Mouse (Mus musculus): ENCODE results near the gene Junb. TPM values are rescaled to one million over a fixed set of nuclear protein-coding genes. Genes with fewer than 3 reads are reported as not detected.

Junb gene
- polyA plus RNA-seq, 1 experiment from 2014 or later = 10.1 TPM

DNA sequence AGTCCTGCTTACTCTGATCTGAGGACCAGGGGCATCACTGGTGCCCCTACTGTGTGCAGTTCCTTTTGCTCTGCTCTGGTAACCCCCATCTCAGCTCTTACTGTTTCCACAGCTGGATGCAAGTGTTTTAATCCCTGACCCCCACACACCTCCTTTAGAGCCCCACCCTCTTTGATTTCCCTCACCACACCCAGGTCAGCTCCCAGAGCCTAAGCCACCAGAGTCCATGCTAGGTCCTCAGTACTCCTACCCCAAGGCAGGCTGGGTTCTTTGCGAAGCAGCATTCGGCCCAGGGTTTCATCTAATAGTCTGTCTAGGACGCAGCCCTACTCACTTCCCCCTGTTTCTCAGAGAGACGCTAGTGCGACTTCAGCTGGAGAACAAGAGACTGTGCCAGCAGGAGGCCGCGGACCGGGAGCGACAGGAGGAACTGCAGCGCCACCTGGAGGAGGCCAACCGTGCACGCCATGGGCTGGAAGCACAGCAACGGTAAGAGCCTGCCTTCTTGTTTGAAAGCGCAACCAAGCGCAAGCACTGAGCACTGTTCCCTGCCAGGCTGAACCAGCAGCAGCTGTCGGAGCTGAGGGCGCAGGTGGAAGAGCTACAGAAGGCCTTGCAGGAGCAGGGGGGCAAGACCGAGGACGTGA is 19.3 kb upstream of the Junb start:
- peaks cover 28% of the 10 kb centered on the region for H3K27me3 ChIP-seq (ENCODE audit: control insufficient read depth, insufficient read depth, low read length)
- no peak overlapping the region for H3K27ac ChIP-seq (replicated peaks in 1 of 2; ENCODE audit: control insufficient read depth in 1 of 2, insufficient read depth in 1 of 2, low read depth in 2 of 2, low read length in 2 of 2)
- peaks cover 2% of the 10 kb centered on the region in 2 experiments; a peak in 1 of 4 replicates for H3K4me1 ChIP-seq (ENCODE audit: control insufficient read depth in 2 of 2, insufficient read depth in 2 of 2, low read length in 2 of 2)
- H3K4me2 ChIP-seq (ENCODE audit: low read length) = peak overlapping the region; percentile 39
- no peaks in the 10 kb centered on the region for H3K9me3 ChIP-seq (ENCODE audit: control insufficient read depth, low read length)
- no peak overlapping the region for H3K4me3 ChIP-seq (ENCODE audit: control insufficient read depth in 1 of 2, insufficient read depth in 1 of 2, low read depth in 1 of 2, low read length in 2 of 2)
- 5% methylated on average over 19 of the region's 19 CpGs for WGBS
- peak; percentile 67 for ATAC-seq (ENCODE audit: insufficient number of reproducible peaks, insufficient read depth, low FRiP score, low read depth)
- H3K36me3 ChIP-seq (ENCODE audit: control insufficient read depth, insufficient read depth, low read length) = no peaks in the 10 kb centered on the region
- H3K9ac ChIP-seq (ENCODE audit: low read length) = peak overlapping the region; percentile 34; the same call in 1 of the 2 replicates

- Histone ChIP-seq H3K27ac (replicated peaks in 1 of 2; ENCODE audit: control insufficient read depth in 1 of 2, insufficient read depth in 1 of 2, low read depth in 2 of 2, low read length in 2 of 2) (no peak overlapping the region), H3K4me1 (ENCODE audit: control insufficient read depth in 2 of 2, insufficient read depth in 2 of 2, low read length in 2 of 2) (peaks cover 2% of the 10 kb centered on the region in 2 experiments; a peak in 1 of 4 replicates), H3K4me2 (ENCODE audit: low read length) (no peak overlapping the region), H3K36me3 (ENCODE audit: control insufficient read depth, insufficient read depth, low read length) (no peaks in the 10 kb centered on the region), H3K4me3 (ENCODE audit: control insufficient read depth in 1 of 2, insufficient read depth in 1 of 2, low read depth in 1 of 2, low read length in 2 of 2) (no peak overlapping the region), H3K9me3 (ENCODE audit: control insufficient read depth, low read length) (no peaks in the 10 kb centered on the region), H3K27me3 (ENCODE audit: control insufficient read depth, insufficient read depth, low read length) (peaks cover 28% of the 10 kb centered on the region), H3K9ac (ENCODE audit: low read length) (no peak overlapping the region)
- ATAC-seq (ENCODE audit: insufficient number of reproducible peaks, insufficient read depth, low FRiP score, low read depth) = no peak
- WGBS = 84% methylated on average over 5 of the region's 5 CpGs
Measured at GRCm38 (mm10) chr8:84996978-84997377, 18.5 kb upstream of the Junb start.

DNA sequence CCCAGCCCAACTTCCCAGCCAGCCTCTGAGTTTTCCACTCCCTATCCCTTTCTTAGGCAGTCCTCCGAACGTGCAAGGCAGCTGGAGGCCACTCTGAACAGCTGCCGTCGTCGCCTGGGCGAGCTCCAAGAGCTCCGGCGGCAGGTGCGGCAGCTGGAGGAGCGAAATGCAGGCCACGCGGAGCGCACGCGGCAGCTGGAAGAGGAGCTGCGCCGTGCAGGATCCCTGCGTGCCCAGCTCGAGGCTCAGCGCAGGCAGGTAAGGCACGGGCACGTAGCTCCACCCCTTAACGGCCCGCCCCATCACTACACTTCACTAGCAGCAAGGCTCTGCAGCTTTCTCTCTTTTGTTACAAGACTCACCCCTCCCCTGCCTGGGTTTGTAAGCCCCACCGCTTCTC is 17.2 kb upstream of the Junb start:
- Histone ChIP-seq H3K4me2 (ENCODE audit: low read length) (no peak overlapping the region), H3K4me3 (ENCODE audit: control insufficient read depth in 1 of 2, insufficient read depth in 1 of 2, low read depth in 1 of 2, low read length in 2 of 2) (no peak overlapping the region), H3K27ac (replicated peaks in 1 of 2; ENCODE audit: control insufficient read depth in 1 of 2, insufficient read depth in 1 of 2, low read depth in 2 of 2, low read length in 2 of 2) (no peak overlapping the region), H3K9me3 (ENCODE audit: control insufficient read depth, low read length) (no peaks in the 10 kb centered on the region), H3K9ac (ENCODE audit: low read length) (no peak overlapping the region), H3K4me1 (ENCODE audit: control insufficient read depth in 2 of 2, insufficient read depth in 2 of 2, low read length in 2 of 2) (peaks cover 6% of the 10 kb centered on the region in 2 experiments; a peak in 3 of 4 replicates), H3K27me3 (ENCODE audit: control insufficient read depth, insufficient read depth, low read length) (peaks cover 28% of the 10 kb centered on the region), H3K36me3 (ENCODE audit: control insufficient read depth, insufficient read depth, low read length) (no peaks in the 10 kb centered on the region)
- 16% methylated on average over 25 of the region's 25 CpGs for WGBS
- ATAC-seq (ENCODE audit: insufficient number of reproducible peaks, insufficient read depth, low FRiP score, low read depth) = no peak

DNA sequence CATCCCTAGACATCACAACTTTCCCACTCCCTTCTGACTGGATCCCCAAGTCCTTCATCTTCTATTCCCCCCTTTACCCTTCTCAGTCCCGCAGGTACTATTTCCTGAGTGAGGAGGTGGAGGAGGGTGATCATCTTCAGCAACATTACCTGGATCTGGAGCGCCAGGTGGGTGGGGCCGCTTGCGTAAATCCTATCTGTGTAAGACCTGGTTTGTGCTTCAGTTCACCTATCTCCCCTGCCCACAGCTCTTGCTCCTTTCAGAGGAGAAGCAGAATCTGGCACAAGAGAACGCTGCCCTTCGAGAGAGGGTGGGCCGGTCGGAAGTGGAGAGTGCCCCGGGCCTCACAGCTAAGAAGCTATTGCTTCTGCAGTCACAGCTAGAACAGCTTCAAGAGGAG is 15.9 kb upstream of the Junb start:
- peaks cover 8 to 10% of the 10 kb centered on the region in 2 experiments; a peak in 3 of 4 replicates for H3K4me1 ChIP-seq (ENCODE audit: control insufficient read depth in 2 of 2, insufficient read depth in 2 of 2, low read length in 2 of 2)
- WGBS = 90% methylated on average over 9 of the region's 9 CpGs
- peaks cover 28% of the 10 kb centered on the region for H3K27me3 ChIP-seq (ENCODE audit: control insufficient read depth, insufficient read depth, low read length)
- no peak overlapping the region for H3K9ac ChIP-seq (ENCODE audit: low read length)
- H3K4me3 ChIP-seq (ENCODE audit: control insufficient read depth in 1 of 2, insufficient read depth in 1 of 2, low read depth in 1 of 2, low read length in 2 of 2) = no peak overlapping the region
- no peaks in the 10 kb centered on the region for H3K36me3 ChIP-seq (ENCODE audit: control insufficient read depth, insufficient read depth, low read length)
- H3K9me3 ChIP-seq (ENCODE audit: control insufficient read depth, low read length) = no peaks in the 10 kb centered on the region
- no peak overlapping the region for H3K4me2 ChIP-seq (ENCODE audit: low read length)
- no peak overlapping the region for H3K27ac ChIP-seq (replicated peaks in 1 of 2; ENCODE audit: control insufficient read depth in 1 of 2, insufficient read depth in 1 of 2, low read depth in 2 of 2, low read length in 2 of 2)
- no peak for ATAC-seq (ENCODE audit: insufficient number of reproducible peaks, insufficient read depth, low FRiP score, low read depth)

DNA sequence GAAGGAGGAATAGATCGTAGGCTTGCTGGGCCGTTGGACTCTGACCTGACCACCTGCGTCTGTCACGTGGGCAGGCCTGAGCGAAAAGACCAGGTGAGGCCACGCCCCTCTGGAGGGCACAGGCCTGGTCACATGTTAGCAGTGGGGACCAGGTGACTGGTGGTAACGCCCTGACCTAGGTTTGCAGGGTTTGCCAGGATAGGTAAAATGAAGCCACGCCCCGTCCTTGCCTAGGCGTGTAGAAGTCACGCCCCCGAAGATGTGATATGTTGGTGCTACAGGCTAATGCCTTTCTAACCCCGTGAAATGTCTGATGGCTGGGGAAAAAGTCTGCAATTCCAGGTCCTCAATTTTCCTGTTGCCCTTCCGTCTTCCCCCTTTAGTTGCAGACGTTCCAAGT is 12.3 kb upstream of the Junb start:
- Histone ChIP-seq H3K9me3 (ENCODE audit: control insufficient read depth, low read length) (no peaks in the 10 kb centered on the region), H3K36me3 (ENCODE audit: control insufficient read depth, insufficient read depth, low read length) (no peaks in the 10 kb centered on the region), H3K27ac (replicated peaks in 1 of 2; ENCODE audit: control insufficient read depth in 1 of 2, insufficient read depth in 1 of 2, low read depth in 2 of 2, low read length in 2 of 2) (no peak overlapping the region), H3K9ac (ENCODE audit: low read length) (peak overlapping the region; percentile 81), H3K4me3 (ENCODE audit: control insufficient read depth in 1 of 2, insufficient read depth in 1 of 2, low read depth in 1 of 2, low read length in 2 of 2) (peak overlapping the region; percentile 55 to 59), H3K4me2 (ENCODE audit: low read length) (peak overlapping the region; percentile 91), H3K27me3 (ENCODE audit: control insufficient read depth, insufficient read depth, low read length) (peaks cover 18% of the 10 kb centered on the region), H3K4me1 (ENCODE audit: control insufficient read depth in 2 of 2, insufficient read depth in 2 of 2, low read length in 2 of 2) (peaks cover 9 to 17% of the 10 kb centered on the region in 2 experiments; a peak in 3 of 4 replicates)
- ATAC-seq (ENCODE audit: insufficient number of reproducible peaks, insufficient read depth, low FRiP score, low read depth) = peak; percentile 55
- 1% methylated on average over 15 of the region's 15 CpGs for WGBS

DNA sequence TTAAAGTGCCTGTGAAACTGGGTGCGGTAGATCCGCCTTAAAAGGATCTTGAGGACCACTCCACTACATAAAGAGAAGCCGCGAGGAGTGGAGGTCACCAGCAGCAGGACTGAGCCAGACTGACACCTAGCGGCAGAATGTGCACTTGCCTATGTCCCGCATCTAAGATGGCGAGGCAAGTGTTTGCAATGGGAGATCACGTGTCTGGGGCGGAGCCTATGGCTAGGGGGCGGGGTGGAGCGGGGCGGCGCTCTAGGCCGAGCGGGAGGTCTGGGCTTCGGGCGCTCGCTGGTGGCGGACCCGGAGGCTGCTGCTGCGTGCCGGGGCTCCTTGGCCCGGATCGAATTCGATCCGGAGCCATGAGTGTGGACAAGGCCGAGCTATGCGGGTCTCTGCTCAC is 11.8 kb upstream of the Junb start, which contains the start of gene Hook2:
Gene Hook2, plus strand, starts transcription at position 255 of the 400 bp plus-strand sequence.
- no peaks in the 10 kb centered on the region for H3K36me3 ChIP-seq (ENCODE audit: control insufficient read depth, insufficient read depth, low read length)
- peak within 1 kb of the TSS; percentile 81 for H3K9ac ChIP-seq (ENCODE audit: low read length)
- H3K9me3 ChIP-seq (ENCODE audit: control insufficient read depth, low read length) = no peaks in the 10 kb centered on the region
- H3K27me3 ChIP-seq (ENCODE audit: control insufficient read depth, insufficient read depth, low read length) = peaks cover 13% of the 10 kb centered on the region
- under 1% methylated on average over 28 of the region's 28 CpGs for WGBS
- H3K27ac ChIP-seq (replicated peaks in 1 of 2; ENCODE audit: control insufficient read depth in 1 of 2, insufficient read depth in 1 of 2, low read depth in 2 of 2, low read length in 2 of 2) = peak within 1 kb of the TSS; percentile 54 to 65
- ATAC-seq (ENCODE audit: insufficient number of reproducible peaks, insufficient read depth, low FRiP score, low read depth) = peak; percentile 86
- peaks cover 10 to 20% of the 10 kb centered on the region in 2 experiments; a peak in 3 of 4 replicates for H3K4me1 ChIP-seq (ENCODE audit: control insufficient read depth in 2 of 2, insufficient read depth in 2 of 2, low read length in 2 of 2)
- H3K4me2 ChIP-seq (ENCODE audit: low read length) = peak within 1 kb of the TSS; percentile 91
- peak within 1 kb of the TSS; percentile 55 to 59 for H3K4me3 ChIP-seq (ENCODE audit: control insufficient read depth in 1 of 2, insufficient read depth in 1 of 2, low read depth in 1 of 2, low read length in 2 of 2)

DNA sequence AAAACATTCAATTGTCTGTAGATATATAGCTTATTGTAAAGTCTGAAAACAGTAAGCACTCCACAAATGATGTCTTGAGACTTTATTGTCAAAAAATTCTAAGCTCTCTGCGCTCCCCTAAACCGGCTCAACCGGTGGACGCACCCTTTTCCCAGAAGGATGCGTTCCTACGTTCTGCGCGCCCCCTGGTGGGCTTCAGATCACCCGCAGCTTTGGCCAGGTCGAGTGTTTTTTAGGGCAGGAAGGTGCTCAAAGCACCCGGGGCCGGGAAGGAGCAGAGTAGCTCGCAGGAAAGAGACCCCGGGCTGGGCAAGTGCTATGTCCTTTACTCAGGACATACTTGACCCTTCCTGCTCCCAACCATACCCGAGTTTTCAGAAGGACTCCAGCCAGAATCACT is 11.3 kb upstream of the Junb start:
- Histone ChIP-seq H3K4me3 (ENCODE audit: control insufficient read depth in 1 of 2, insufficient read depth in 1 of 2, low read depth in 1 of 2, low read length in 2 of 2) (peak overlapping the region; percentile 54 to 55), H3K9me3 (ENCODE audit: control insufficient read depth, low read length) (no peaks in the 10 kb centered on the region), H3K27ac (replicated peaks in 1 of 2; ENCODE audit: control insufficient read depth in 1 of 2, insufficient read depth in 1 of 2, low read depth in 2 of 2, low read length in 2 of 2) (peak overlapping the region; percentile 54 to 65), H3K9ac (ENCODE audit: low read length) (peak overlapping the region; percentile 81), H3K36me3 (ENCODE audit: control insufficient read depth, insufficient read depth, low read length) (no peaks in the 10 kb centered on the region), H3K27me3 (ENCODE audit: control insufficient read depth, insufficient read depth, low read length) (peaks cover 9% of the 10 kb centered on the region), H3K4me2 (ENCODE audit: low read length) (peak overlapping the region; percentile 91), H3K4me1 (ENCODE audit: control insufficient read depth in 2 of 2, insufficient read depth in 2 of 2, low read length in 2 of 2) (peaks cover 14 to 26% of the 10 kb centered on the region in 2 experiments; a peak in 3 of 4 replicates)
- ATAC-seq (ENCODE audit: insufficient number of reproducible peaks, insufficient read depth, low FRiP score, low read depth) = peak; percentile 55
- WGBS = under 1% methylated on average over 15 of the region's 15 CpGs
